Mouse (Mus musculus) c-Kit-positive CD71-positive TER-119-positive erythroid progenitor cells, embryonic 14.5 days (primary cell): Measurements from ENCODE around the gene Haus6.
"Not testable (repeated sequence)": the region's sequence is repeated elsewhere in the genome, so short reads cannot be mapped to it uniquely, and the experiment has no call there.

ENCODE experiments used
- DNase-seq: peaks from one replicate; pipeline ENCODE4 v3.0.0-alpha.2; 2013; ENCODE audit warnings: low spot score

Haus6 gene

GRCm38 (mm10) chr4:86611524-86612288 is at the start of gene Haus6:
Gene Haus6 (minus strand): TSS chr4:86612055.
- peak; percentile 95 for DNase-seq

GRCm38 (mm10) chr4:86657176-86657575 is 45.3 kb upstream of the Haus6 start:
- no peak for DNase-seq

GRCm38 (mm10) chr4:86656410-86656809 is 44.6 kb upstream of the Haus6 start:
- not testable (repeated sequence) for DNase-seq

- DNase-seq: no peak
Measured at GRCm38 (mm10) chr4:86651686-86652384, 40.0 kb upstream of the Haus6 start.

- DNase-seq: not testable (repeated sequence)
Measured at GRCm38 (mm10) chr4:86648394-86648793, 36.5 kb upstream of the Haus6 start.

- not testable (repeated sequence) for DNase-seq
Measured at GRCm38 (mm10) chr4:86637561-86637960, 25.7 kb upstream of the Haus6 start.

GRCm38 (mm10) chr4:86634873-86635272 is 23.0 kb upstream of the Haus6 start:
- not testable (repeated sequence) for DNase-seq

- not testable (repeated sequence) for DNase-seq
Measured at GRCm38 (mm10) chr4:86634312-86634711, 22.5 kb upstream of the Haus6 start.

GRCm38 (mm10) chr4:86632556-86632955 is 20.7 kb upstream of the Haus6 start:
- not testable (repeated sequence) for DNase-seq

GRCm38 (mm10) chr4:86631831-86632230 is 20.0 kb upstream of the Haus6 start:
- no peak for DNase-seq

GRCm38 (mm10) chr4:86626496-86626895 is 14.6 kb upstream of the Haus6 start:
- DNase-seq: not testable (repeated sequence)

GRCm38 (mm10) chr4:86625463-86625862 is 13.6 kb upstream of the Haus6 start:
- DNase-seq: no peak

GRCm38 (mm10) chr4:86622532-86622931 is 10.7 kb upstream of the Haus6 start:
- DNase-seq: not testable (repeated sequence)

- DNase-seq: no peak
Measured at GRCm38 (mm10) chr4:86622116-86622515, 10.3 kb upstream of the Haus6 start.

GRCm38 (mm10) chr4:86620506-86620905 is 8.7 kb upstream of the Haus6 start:
- DNase-seq: no peak

GRCm38 (mm10) chr4:86612289-86612620 is 400 bp upstream of the Haus6 start:
- no peak for DNase-seq

GRCm38 (mm10) chr4:86591304-86591703 is 20.6 kb downstream of the Haus6 start:
- DNase-seq: no peak

- DNase-seq: no peak
Measured at GRCm38 (mm10) chr4:86588236-86588635, 23.6 kb downstream of the Haus6 start.

- DNase-seq: no peak
Measured at GRCm38 (mm10) chr4:86580591-86580990, 31.3 kb downstream of the Haus6 start.

- DNase-seq: no peak
Measured at GRCm38 (mm10) chr4:86580056-86580455, 31.8 kb downstream of the Haus6 start.

GRCm38 (mm10) chr4:86576630-86577225 is 35.1 kb downstream of the Haus6 start:
- peak; percentile 23 for DNase-seq

- peak; percentile 43 for DNase-seq
Measured at GRCm38 (mm10) chr4:86576120-86576541, 35.7 kb downstream of the Haus6 start.
